Mouse (Mus musculus) heart, adult 2 months (tissue): ENCODE measurements around the gene Zfp82. TPM values are rescaled to one million over a fixed set of nuclear protein-coding genes. Genes with fewer than 3 reads are reported as not detected.
A peak's percentile ranks its signal among the peaks of the same experiment; 100 is the strongest.

Source experiments
- DNase-seq, 2 experiments: peaks; one replicate each; pipeline ENCODE4 v3.0.0; 2021
- H3K27ac ChIP-seq: fragments of 200-600 bp; 2 replicates; pipeline ENCODE4 v1.8.1; 2022
- H3K27me3 ChIP-seq: fragments of 200-500 bp; 2 replicates; pipeline ENCODE4 v1.6.1; 2012; ENCODE audit warnings: mild to moderate bottlenecking, low read length, inconsistent platforms, mixed read lengths; ENCODE audit not compliant: control insufficient read depth, insufficient read depth
- H3K36me3 ChIP-seq: fragments of 200-500 bp; 2 replicates; pipeline ENCODE4 v1.6.1; 2012; ENCODE audit warnings: low read length, inconsistent platforms; ENCODE audit not compliant: control insufficient read depth, insufficient read depth
- H3K4me1 ChIP-seq: fragments of 200-500 bp; 2 replicates; pipeline ENCODE4 v1.6.1; 2011; ENCODE audit warnings: low read length; ENCODE audit not compliant: control insufficient read depth, insufficient read depth
- H3K4me3 ChIP-seq: fragments of 200-600 bp; 2 replicates; pipeline ENCODE4 v1.8.1; 2022
- H3K79me2 ChIP-seq: fragments of 200-500 bp; replicated peaks from 2 replicates; pipeline ENCODE4 v1.6.1; 2012; ENCODE audit warnings: mild to moderate bottlenecking, inconsistent platforms, low read length, moderate library complexity, mixed read lengths; ENCODE audit not compliant: control insufficient read depth, insufficient read depth
- H3K9ac ChIP-seq: fragments of 200-500 bp; 2 replicates; pipeline ENCODE4 v1.6.1; 2012; ENCODE audit warnings: low read depth, mild to moderate bottlenecking, control low read depth, inconsistent platforms, low read length, mixed read lengths
- CTCF ChIP-seq: fragments of 200-600 bp; IDR thresholded peaks from 2 replicates; pipeline ENCODE4 v1.8.1; 2022; ENCODE audit warnings: antibody characterized with exemption, mild to moderate bottlenecking, moderate library complexity
- EP300 ChIP-seq: fragments of 200-500 bp; IDR thresholded peaks from 2 replicates; pipeline ENCODE4 v1.6.1; 2011; ENCODE audit warnings: low read depth, low read length, control low read depth; ENCODE audit not compliant: insufficient read depth
- POLR2A ChIP-seq: fragments of 200-500 bp; IDR thresholded peaks from 2 replicates; pipeline ENCODE4 v1.6.1; 2011; ENCODE audit warnings: mild to moderate bottlenecking, low read depth, low read length, control low read depth; ENCODE audit not compliant: insufficient read depth
- WGBS: fragments of 180-500 bp; shearing (Covaris S2); methylation state at CpG from one replicate; pipeline ENCODE4 v1.1.7; 2018; 5-methylcytosine and 5-hydroxymethylcytosine counted together
- intact Hi-C: fragments of 180-260 bp; cut with DNase I; formaldehyde crosslinking; loops from one replicate; pipeline ENCODE4 v1.15.1; 2025
- polyA plus RNA-seq: library from polyadenylated mRNA; depleted of rRNA; stranded (reverse); fragments of >200 nt; gene quantifications from 2 replicates; pipeline ENCODE4 v1.2.3, GENCODE M21; 2012
- total RNA-seq, 2 experiments: library from RNA; stranded (reverse); gene quantifications; 2 replicates each; pipeline ENCODE4 v1.2.3; 2021

Zfp82 gene
- total and polyA plus RNA-seq, 3 experiments, result 0.74 to 2.8 (median 1.3) TPM

DNA sequence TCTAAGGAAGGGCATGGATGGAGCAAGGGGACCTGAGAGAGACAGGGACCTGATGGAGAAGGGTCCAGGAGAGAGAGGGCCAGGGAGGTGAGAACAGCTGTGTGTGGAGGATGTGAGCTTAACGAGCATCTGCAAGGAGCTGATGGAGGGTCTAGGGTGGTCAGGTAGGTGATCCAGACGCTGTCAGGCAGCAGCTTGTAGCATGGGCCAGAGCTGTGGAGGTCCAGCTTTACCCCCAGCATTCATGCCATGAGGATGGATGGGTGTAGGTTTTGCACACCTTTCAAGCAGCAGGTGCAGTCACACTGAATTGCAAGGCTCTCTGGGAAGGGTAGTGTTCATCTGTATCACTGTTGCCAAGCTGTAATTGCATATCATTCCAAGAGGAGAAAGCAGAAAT lies 53.2 kb downstream of the Zfp82 start:
- no peaks in the 10 kb centered on the region for H3K79me2 ChIP-seq
- 90% methylated on average over 2 of the region's 2 CpGs for WGBS
- no peak overlapping the region for H3K27ac ChIP-seq
- no peak overlapping the region for H3K4me3 ChIP-seq
- H3K9ac ChIP-seq, result no peak overlapping the region
- no peak for DNase-seq
- intact Hi-C loops, result no loop called here
- TF ChIP-seq POLR2A, result no peak
- H3K4me1 ChIP-seq, result no peaks in the 10 kb centered on the region
- no peaks in the 10 kb centered on the region for H3K36me3 ChIP-seq
- no peaks in the 10 kb centered on the region for H3K27me3 ChIP-seq

DNA sequence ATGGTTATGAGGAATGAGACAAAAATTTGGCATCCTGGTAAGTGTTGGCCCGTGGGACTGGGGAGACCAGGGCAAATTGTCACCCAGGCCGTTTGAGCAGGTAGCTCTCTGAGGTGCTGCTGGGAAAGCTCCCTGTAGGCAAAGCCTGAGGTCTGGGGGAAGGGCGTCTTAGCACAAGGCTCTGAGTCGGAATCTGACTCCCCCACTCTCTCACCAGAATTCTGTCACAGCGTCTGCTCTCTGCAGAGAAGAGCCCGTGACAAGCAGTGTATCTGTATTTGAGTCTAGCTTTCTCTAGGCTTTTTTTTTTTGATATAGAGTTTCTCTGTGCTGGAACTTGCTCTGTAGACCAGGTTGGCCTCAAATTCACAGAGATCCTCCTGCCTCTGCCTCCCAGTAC lies 55.5 kb downstream of the Zfp82 start:
- Histone ChIP-seq H3K9ac (no peak overlapping the region), H3K4me3 (no peak overlapping the region), H3K79me2 (no peaks in the 10 kb centered on the region), H3K36me3 (no peaks in the 10 kb centered on the region), H3K4me1 (no peaks in the 10 kb centered on the region), H3K27ac (no peak overlapping the region), H3K27me3 (no peaks in the 10 kb centered on the region)
- WGBS, result 93% methylated on average over 6 of the region's 6 CpGs
- intact Hi-C loops, result no loop called here
- no peak for DNase-seq
- no peak for TF ChIP-seq EP300
- no peak for TF ChIP-seq POLR2A
- TF ChIP-seq CTCF, result no peak

DNA sequence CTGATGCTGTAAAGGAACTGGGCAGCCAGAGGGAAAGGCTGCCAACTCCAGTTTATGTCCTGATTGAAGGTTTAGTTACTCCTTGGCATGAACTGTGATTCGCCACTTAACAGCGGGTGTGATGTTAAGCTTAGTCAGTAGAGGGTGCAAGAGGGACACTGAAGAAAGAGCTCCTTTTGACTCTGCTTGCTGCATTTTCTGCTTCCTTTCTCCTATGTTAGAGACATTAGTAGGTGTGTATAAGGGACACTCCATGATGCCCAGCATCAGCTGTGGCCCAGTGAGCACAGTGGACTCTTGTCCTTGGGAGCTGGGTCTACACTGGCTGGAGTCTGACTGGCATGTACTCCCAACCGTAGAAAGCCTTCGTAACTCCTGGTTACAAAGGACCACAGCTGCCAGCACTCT lies 59.7 kb downstream of the Zfp82 start:
- Histone ChIP-seq H3K27ac (no peak overlapping the region), H3K36me3 (no peaks in the 10 kb centered on the region), H3K4me3 (no peak overlapping the region), H3K9ac (no peak overlapping the region), H3K79me2 (no peaks in the 10 kb centered on the region), H3K27me3 (no peaks in the 10 kb centered on the region), H3K4me1 (peaks cover 5% of the 10 kb centered on the region)
- WGBS, result 73% methylated on average over 4 of the region's 4 CpGs
- peak in 1 of 2 experiments; percentile 24 for DNase-seq
- peak; percentile 78 for TF ChIP-seq CTCF
- no peak for TF ChIP-seq POLR2A
- intact Hi-C loops, result loop anchor here (5.0 kb wide), 1 partner anchor 194 kb away; no protein-coding TSS in a partner anchor

DNA sequence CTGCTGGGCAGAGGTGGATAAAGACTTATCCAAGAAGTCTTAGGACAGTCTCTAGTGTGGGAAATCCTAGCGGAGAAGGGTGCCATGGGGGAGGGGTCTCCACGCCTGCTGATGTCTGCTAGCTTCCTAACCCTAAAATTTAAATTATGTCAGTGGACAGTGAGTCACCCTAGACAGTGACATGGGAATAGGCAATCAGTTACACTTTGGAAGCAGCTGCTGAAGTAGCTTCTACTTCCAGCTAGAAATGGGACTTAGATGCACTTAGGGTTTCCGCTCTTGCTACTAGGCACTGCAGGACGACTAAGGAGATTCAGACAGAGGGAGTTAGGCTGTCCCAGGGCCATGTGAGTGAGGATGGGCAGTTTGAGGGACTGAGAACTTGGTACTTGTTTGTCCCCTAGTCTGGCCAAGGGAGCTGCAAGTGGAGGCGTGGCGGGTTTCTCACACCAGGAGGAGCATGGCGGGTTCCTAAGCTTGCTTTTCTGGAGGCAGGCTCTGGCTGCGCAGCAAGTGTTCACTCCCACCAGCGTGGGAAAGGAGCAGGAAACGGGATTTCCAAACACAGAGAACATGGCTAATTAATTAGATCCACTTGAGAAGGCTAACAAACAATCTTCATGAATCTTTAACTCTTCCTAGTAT lies 62.0 kb downstream of the Zfp82 start:
- H3K27ac ChIP-seq, result peak overlapping the region; percentile 74
- H3K4me1 ChIP-seq, result peaks cover 5% of the 10 kb centered on the region
- intact Hi-C loops, result loop anchor here (5.0 kb wide), 1 partner anchor 197 kb away; no protein-coding TSS in a partner anchor
- DNase-seq, result no peak
- no peak overlapping the region for H3K4me3 ChIP-seq
- no peaks in the 10 kb centered on the region for H3K27me3 ChIP-seq
- peaks cover under 1% of the 10 kb centered on the region; the same call in 1 of the 2 replicates for H3K36me3 ChIP-seq
- 73% methylated on average over 10 of the region's 10 CpGs for WGBS
- TF ChIP-seq EP300, result no peak
- TF ChIP-seq POLR2A, result no peak
- no peak for TF ChIP-seq CTCF
- no peaks in the 10 kb centered on the region for H3K79me2 ChIP-seq
- H3K9ac ChIP-seq, result no peak overlapping the region

DNA sequence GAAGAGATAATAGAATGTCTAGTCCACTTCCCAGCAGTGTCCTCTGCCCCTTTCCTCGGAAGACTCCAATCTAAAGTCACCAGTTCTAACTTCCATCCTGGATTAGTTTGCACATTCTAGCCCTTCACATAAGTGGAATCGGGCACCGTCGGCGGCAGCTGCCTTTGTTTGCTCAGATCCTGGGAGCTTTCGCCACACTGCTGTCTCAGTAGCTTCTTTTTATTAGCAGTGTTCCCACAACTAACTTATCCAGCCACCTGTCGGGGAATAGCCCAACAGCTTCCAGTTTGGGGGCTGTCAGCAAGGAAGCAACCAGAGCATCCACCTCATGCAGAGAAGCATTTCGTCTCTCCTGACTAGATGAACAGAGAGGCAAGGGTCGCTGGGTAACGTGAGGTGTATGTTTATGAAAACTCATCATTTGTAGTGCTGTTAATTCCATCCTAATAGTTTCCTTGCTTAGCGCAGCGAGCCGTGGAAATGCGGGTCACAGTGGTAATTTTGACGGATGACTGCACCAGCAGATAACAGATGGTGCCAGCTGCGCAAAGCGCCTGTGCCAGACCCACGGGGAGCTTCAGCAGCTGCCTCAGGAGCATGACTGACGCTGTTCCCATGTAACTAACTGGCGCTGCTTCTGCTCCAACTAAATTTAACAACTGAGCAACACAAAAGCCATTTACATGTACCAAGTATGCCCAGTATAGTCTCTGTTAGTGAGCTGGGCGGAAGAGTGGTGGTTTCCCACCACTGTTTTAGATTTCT lies 63.2 kb downstream of the Zfp82 start:
- 63% methylated on average over 21 of the region's 21 CpGs for WGBS
- Histone ChIP-seq H3K4me1 (peaks cover 5% of the 10 kb centered on the region), H3K27me3 (no peaks in the 10 kb centered on the region), H3K27ac (peak overlapping the region; percentile 74), H3K9ac (no peak overlapping the region), H3K4me3 (no peak overlapping the region), H3K79me2 (no peaks in the 10 kb centered on the region), H3K36me3 (peaks cover 5% of the 10 kb centered on the region)
- peak; percentile 44 to 72 for DNase-seq
- TF ChIP-seq EP300, result peak; percentile 75
- TF ChIP-seq CTCF, result no peak
- intact Hi-C loops, result loop anchor here (5.0 kb wide), 1 partner anchor 198 kb away; no protein-coding TSS in a partner anchor

DNA sequence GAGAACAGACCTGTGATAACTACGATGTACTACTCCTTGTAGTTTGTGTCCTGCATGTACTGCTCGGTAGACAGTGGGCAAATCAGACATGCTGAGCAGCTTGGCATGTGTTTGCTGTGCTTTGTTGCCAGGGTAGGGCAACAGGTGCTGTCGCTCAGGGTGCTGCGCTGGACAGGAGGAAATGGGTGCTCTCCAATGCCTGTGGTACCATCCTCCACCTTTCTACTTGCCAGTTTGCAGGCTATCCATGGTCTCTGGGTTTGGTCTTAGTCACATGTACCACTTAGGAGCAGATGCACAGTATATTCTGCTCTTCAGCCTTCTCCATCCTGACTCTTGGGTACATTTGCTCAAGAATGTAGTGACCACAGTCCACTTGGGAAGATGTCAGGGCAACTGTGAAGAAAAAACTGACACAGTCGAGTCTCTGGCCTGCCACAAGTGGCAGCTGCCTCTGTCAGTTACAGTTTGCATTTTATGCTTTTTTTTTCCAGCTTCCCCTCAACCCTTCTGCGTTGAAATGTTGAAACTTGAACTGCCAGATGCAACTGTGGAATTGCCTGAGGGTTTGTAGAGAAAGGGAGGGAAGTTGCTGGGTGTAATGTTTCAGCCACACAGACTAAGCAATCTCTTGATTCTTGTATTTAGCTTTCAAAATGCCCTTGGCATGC lies 64.5 kb downstream of the Zfp82 start:
- H3K79me2 ChIP-seq, result no peaks in the 10 kb centered on the region
- no peak overlapping the region for H3K27ac ChIP-seq
- intact Hi-C loops, result no loop called here
- peaks cover 5% of the 10 kb centered on the region for H3K36me3 ChIP-seq
- H3K27me3 ChIP-seq, result no peaks in the 10 kb centered on the region
- WGBS, result 66% methylated on average over 6 of the region's 6 CpGs
- TF ChIP-seq EP300 (no peak), CTCF (no peak), POLR2A (no peak)
- peaks cover 5% of the 10 kb centered on the region for H3K4me1 ChIP-seq
- no peak for DNase-seq
- H3K9ac ChIP-seq, result no peak overlapping the region
- no peak overlapping the region for H3K4me3 ChIP-seq
